Mouse (Mus musculus) cortical plate, adult 2 months (tissue): ENCODE measurements around the gene Ccdc51. TPM values are rescaled to one million over a fixed set of nuclear protein-coding genes. Genes with fewer than 3 reads are reported as not detected.

Experiments used
- H3K27ac ChIP-seq: fragments of 200-500 bp; 2 replicates; pipeline ENCODE4 v1.5.1; 2012; ENCODE audit warnings: low read length, control low read depth, inconsistent platforms; ENCODE audit not compliant: insufficient read depth
- H3K4me1 ChIP-seq: fragments of 200-500 bp; 2 replicates; pipeline ENCODE4 v1.6.1; 2011; ENCODE audit warnings: low read length; ENCODE audit not compliant: control insufficient read depth, insufficient read depth
- H3K4me3 ChIP-seq: fragments of 200-500 bp; 2 replicates; pipeline ENCODE4 v1.5.1; 2011; ENCODE audit warnings: mild to moderate bottlenecking, low read length, control low read depth; ENCODE audit not compliant: insufficient read depth
- CTCF ChIP-seq: fragments of 200-500 bp; IDR thresholded peaks from 2 replicates; pipeline ENCODE4 v1.5.1; 2011; ENCODE audit warnings: mild to moderate bottlenecking, control low read depth, low read length; ENCODE audit not compliant: insufficient read depth; ENCODE audit errors: extremely low read depth
- POLR2A ChIP-seq: fragments of 200-500 bp; IDR thresholded peaks from 2 replicates; pipeline ENCODE4 v1.6.1; 2011; ENCODE audit warnings: mild to moderate bottlenecking, low read length, control low read depth; ENCODE audit not compliant: insufficient read depth; ENCODE audit errors: extremely low read depth
- polyA plus RNA-seq: library from polyadenylated mRNA; depleted of rRNA; stranded (reverse); fragments of >200 nt; gene quantifications from 2 replicates; pipeline ENCODE4 v1.2.3, GENCODE M21; 2012

Ccdc51 gene
- polyA plus RNA-seq, 1 experiment: 6.2 TPM

DNA sequence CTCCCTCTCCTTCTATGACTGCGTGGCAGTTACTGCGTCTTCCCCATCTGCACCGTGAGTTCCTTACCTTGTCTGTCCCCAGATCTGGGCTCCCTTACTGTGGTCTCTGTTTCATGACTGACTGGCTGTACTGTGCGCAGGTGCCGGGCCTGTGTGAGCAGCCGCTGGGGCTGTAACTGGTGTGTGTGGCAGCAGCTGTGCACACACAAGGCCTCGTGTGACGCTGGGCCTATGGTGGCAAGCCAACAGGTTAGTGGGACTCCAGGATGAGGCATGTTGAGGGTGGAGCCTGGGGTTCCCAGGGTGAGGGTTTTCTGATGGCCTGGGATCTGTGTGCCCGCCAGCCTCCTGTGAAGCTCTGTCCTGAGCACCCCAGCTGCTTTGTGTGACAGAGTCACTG lies 21.8 kb downstream of the Ccdc51 start:
- TF ChIP-seq POLR2A (no peak), CTCF (no peak)
- no peaks in the 10 kb centered on the region for H3K4me1 ChIP-seq
- no peak overlapping the region for H3K4me3 ChIP-seq
- H3K27ac ChIP-seq: no peak overlapping the region

DNA sequence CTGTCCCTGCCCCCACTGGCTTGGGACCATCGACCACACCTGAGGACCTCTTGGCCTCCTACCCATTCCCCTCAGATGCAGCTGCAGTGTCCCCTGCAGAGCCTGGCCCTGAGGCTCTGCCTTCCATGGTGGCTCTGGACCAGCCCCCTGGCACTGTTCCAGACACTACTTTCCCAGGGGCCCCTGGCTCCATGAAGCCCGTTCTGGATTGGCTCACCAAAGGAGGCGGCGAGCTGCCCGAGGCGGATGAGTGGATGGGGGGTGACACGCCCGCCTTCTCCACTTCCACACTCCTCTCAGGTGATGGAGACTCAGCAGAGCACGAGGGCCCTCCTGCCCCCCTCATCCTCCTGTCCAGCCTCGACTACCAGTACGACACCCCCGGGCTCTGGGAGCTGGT lies 22.7 kb downstream of the Ccdc51 start:
- no peak overlapping the region for H3K27ac ChIP-seq
- no peak overlapping the region for H3K4me3 ChIP-seq
- H3K4me1 ChIP-seq: no peaks in the 10 kb centered on the region
- TF ChIP-seq POLR2A (no peak), CTCF (no peak)

- no peak for TF ChIP-seq CTCF
- no peak for TF ChIP-seq POLR2A
- no peaks in the 10 kb centered on the region for H3K4me1 ChIP-seq
- H3K27ac ChIP-seq: no peak overlapping the region
- H3K4me3 ChIP-seq: no peak overlapping the region
Measured at GRCm38 (mm10) chr9:109105648-109106047, 23.4 kb downstream of the Ccdc51 start.

DNA sequence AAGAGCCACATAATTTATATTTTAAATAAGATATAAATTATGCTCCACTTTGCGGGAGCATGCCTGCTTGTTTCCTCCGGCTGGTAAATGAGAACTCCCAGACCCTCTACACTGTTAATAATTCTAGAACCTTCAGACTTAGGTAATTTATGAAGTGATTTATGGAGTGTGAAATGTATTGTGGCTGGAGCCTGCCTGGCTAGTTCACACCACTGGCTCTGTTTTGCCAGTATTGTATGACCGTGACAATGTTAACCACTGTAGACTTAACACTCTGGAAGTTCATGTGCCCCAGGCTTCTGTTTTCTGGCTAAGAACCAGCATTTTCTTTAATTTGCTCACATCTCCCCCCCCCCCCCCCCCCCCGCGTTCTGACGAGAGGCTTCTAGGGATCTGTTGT lies 25.0 kb downstream of the Ccdc51 start:
- TF ChIP-seq CTCF: no peak
- no peak for TF ChIP-seq POLR2A
- no peak overlapping the region for H3K4me3 ChIP-seq
- no peaks in the 10 kb centered on the region for H3K4me1 ChIP-seq
- H3K27ac ChIP-seq: no peak overlapping the region

DNA sequence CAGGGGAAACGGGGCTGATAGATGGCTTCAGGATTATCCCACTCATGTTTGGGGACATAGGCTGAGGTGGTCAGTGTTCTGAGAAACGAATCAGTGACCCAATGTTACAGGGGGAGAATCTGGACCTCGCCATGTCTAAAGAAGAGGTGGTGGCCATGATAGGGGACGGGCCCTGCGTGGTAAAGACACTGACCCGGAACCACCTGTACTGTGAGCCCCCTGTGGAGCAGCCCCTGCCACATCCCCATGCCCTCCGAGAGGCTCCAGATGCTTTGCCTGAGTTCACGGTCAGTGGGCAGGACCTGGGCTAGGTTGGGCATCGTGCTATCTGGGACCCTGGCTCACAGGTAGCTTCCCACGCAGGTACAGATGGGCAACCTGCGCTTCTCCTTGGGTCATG lies 27.9 kb downstream of the Ccdc51 start:
- H3K27ac ChIP-seq: no peak overlapping the region
- H3K4me3 ChIP-seq: no peak overlapping the region
- TF ChIP-seq CTCF: no peak
- TF ChIP-seq POLR2A: no peak
- no peaks in the 10 kb centered on the region for H3K4me1 ChIP-seq

- no peak for TF ChIP-seq CTCF
- no peak for TF ChIP-seq POLR2A
- no peak overlapping the region for H3K4me3 ChIP-seq
- no peaks in the 10 kb centered on the region for H3K4me1 ChIP-seq
- H3K27ac ChIP-seq: no peak overlapping the region
Measured at GRCm38 (mm10) chr9:109111101-109111500, 28.8 kb downstream of the Ccdc51 start.

GRCm38 (mm10) chr9:109111591-109111990 lies 29.3 kb downstream of the Ccdc51 start:
- Histone ChIP-seq H3K4me1 (no peaks in the 10 kb centered on the region), H3K4me3 (no peak overlapping the region), H3K27ac (no peak overlapping the region)
- TF ChIP-seq CTCF: no peak
- TF ChIP-seq POLR2A: no peak

DNA sequence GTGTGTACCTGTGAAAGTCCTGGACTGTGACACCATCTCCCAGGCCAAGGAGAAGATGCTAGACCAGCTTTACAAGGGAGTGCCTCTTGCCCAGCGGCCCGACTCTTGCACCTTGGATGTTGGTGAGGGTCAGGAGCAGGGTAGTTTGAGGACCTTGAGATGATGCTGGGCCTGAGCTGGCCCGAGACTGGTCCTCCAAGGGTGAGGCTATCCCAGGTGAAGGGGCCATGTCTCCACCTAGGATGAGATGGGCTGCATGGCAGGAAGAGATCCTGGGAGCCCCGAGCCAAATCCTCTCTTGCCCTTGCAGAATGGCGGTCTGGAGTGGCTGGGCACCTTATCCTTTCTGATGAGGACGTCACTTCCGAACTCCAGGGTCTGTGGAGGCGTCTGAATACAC lies 31.0 kb downstream of the Ccdc51 start:
- Histone ChIP-seq H3K4me1 (no peaks in the 10 kb centered on the region), H3K27ac (no peak overlapping the region), H3K4me3 (no peak overlapping the region)
- TF ChIP-seq POLR2A (no peak), CTCF (no peak)

DNA sequence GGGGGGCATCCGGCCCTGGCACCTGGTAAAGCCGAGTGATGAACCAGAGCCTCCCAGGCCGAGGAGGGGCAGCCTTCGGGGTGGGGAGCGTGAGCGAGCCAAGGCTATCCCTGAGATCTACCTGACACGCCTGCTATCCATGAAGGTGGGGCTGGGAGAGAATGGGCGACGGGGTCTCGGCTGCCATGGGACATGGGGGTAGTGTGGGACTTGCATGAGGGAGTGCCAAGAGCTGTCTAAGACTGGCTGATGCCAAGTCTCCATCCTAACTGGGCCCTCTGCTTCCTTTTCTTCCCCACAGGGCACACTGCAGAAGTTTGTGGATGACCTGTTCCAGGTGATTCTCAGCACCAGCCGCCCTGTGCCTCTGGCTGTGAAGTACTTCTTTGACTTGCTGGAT lies 32.0 kb downstream of the Ccdc51 start:
- TF ChIP-seq POLR2A (no peak), CTCF (no peak)
- Histone ChIP-seq H3K27ac (no peak overlapping the region), H3K4me3 (no peak overlapping the region), H3K4me1 (no peaks in the 10 kb centered on the region)

DNA sequence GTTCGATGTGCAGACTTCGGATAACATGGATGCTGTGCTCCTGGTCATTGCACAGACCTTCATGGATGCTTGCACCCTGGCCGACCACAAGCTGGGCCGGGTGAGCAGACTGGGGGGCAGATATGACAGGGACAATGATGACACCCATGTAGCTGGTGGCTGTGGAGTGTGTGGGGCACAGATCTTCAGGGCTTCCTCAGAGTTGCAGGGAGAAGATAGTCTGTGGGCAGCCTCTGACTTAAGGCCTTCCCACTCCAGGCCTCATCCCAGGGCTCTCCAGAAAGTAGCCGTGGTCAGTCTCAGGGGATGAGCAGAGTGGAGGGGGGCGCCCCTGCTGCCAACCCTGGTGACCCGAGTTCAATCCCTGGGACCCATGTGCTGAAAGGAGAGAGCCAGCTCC lies 32.6 kb downstream of the Ccdc51 start:
- no peak overlapping the region for H3K27ac ChIP-seq
- H3K4me1 ChIP-seq: no peaks in the 10 kb centered on the region
- TF ChIP-seq POLR2A (no peak), CTCF (no peak)
- no peak overlapping the region for H3K4me3 ChIP-seq

- Histone ChIP-seq H3K27ac (no peak overlapping the region), H3K4me3 (no peak overlapping the region), H3K4me1 (no peaks in the 10 kb centered on the region)
- no peak for TF ChIP-seq CTCF
- TF ChIP-seq POLR2A: no peak
Measured at GRCm38 (mm10) chr9:109116205-109116604, 33.9 kb downstream of the Ccdc51 start.
